Mouse (Mus musculus) neutrophil, adult 5-6 weeks (primary cell): ENCODE measurements around the gene Dmpk. TPM values are rescaled to one million over a fixed set of nuclear protein-coding genes. Genes with fewer than 3 reads are reported as not detected.

Source experiments
- ATAC-seq: fragments of 151-379, 151-347 bp; 2 replicates; pipeline ENCODE4 v1.8.0; 2017; ENCODE audit warnings: mild to moderate bottlenecking, moderate TSS enrichment; ENCODE audit not compliant: insufficient number of reproducible peaks, poor library complexity, low FRiP score, severe bottlenecking; ENCODE audit errors: extremely low read depth
- total RNA-seq: library from RNA; stranded (forward); fragments of 200-1000 nt; gene quantifications from 2 replicates; pipeline ENCODE4 v1.2.3, GENCODE M21; 2017

The Dmpk gene
- total RNA-seq, 1 experiment from 2014 or later: 1.4 TPM

DNA sequence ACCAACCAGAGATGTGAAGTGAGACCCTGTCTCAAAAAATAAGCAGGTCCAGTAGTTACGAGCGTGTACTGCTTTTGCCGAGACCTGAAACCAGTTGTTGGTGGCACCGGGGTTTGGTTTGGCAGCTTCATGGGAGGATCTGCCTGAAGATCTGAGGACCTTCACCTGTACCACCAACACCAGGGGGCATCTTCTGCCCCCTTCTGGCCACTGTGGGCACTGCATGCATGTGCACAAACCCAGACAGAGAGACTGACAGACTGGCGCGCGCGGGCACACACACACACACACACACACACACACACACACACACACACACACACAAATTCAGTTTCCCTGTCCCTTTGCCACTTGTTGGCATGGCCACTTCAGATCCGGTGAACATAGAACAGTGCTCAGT is 10.1 kb upstream of the Dmpk start:
- ATAC-seq: no peak

DNA sequence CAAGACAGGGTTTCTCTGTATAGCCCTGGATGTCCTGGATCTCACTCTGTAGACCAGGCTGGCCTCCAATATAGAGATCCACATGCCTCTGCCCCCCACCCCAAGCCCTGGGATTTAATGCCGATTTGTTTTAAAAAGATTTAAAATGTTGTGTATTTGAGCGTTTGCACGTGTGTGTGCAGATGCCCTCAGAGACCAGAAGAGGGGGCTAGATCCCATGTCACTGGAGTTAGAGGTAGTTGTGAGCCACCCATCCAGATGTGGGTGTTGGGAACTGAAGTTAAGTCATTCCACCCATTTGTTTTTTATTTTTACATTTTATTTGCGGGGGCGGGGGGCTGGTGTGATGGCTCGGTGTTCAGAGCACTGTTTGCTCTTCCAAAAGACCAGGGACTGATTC is 9.2 kb upstream of the Dmpk start:
- no peak for ATAC-seq

DNA sequence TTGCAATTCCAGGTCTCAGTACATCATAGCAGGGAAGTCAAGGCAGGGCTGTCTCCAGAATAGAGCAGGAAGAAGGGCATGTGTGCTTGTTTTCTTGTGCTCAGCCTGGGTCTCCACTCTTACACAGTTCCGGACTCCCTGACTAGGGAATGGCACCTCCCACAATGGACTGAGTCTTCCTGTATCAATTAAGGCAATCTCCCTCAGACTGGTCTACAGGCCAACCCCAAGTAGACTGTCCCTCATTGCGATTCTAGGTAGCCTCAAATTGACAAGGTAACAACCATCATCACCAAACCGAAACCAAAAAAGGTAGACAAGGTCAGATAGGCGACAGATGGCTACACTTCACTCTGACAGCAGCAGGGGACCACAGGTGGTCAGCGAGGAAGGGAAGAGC is 8.4 kb upstream of the Dmpk start:
- ATAC-seq: no peak

DNA sequence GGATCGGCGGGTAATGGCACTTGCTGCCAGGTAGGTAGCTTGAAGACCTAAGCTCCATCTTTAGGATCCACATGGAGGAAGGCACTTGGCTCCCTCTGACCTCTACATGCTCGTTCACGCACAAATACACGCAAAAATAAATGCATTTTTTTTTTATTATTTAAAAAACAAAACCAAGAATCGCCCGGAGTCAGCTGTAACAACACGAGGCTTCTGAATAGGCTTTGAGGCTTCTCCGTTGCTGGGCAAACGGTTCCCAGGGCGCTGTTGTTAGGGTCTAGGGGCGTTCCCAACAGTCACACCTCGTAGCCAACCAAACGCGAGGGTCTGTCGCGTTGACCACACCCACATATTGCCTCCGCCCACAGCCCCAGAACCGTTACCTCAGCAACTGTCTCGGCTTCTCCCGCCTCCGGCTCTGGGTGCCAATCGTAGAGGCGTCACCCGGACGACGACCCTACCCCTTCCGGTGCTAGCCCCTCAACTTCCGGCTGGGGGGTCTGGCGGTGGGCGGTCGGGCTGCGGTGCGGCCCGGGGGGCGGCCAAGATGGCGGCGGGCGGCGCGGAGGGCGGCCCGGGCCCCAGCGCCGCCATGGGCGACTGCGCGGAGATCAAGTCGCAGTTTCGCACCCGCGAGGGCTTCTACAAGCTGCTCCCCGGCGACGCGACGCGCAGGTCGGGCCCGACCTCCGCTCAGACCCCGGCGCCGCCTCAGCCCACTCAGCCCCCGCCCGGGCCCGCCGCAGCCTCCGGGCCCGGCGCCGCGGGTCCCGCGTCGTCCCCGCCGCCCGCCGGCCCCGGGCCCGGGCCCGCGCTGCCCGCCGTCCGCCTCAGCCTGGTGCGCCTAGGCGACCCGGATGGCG is 7.7 kb upstream of the Dmpk start, which contains the start of gene Dmwd:
Gene Dmwd, plus strand, starts transcription at position 505 of the 863 bp plus-strand sequence.
- ATAC-seq: peak; percentile 37; the same call in 1 of the 2 replicates

DNA sequence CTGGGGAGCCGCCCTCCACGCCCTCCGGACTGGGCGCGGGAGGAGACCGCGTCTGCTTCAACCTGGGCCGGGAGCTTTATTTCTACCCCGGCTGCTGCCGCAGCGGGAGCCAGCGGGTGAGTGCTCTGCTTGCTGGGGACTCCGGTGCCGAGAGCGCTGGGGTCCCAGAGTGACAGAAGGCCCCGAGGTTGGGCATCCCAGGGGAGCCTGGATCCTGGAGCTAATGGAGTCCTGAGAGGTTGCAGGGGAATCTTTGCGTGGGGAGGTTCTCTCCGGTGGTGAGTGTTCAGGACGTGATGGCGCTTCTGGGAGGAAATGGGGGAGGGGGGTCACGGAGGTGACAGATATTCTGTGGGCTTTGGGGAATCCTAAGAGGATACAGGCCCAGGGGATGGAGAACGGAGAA is 7.1 kb upstream of the Dmpk start:
- no peak for ATAC-seq

DNA sequence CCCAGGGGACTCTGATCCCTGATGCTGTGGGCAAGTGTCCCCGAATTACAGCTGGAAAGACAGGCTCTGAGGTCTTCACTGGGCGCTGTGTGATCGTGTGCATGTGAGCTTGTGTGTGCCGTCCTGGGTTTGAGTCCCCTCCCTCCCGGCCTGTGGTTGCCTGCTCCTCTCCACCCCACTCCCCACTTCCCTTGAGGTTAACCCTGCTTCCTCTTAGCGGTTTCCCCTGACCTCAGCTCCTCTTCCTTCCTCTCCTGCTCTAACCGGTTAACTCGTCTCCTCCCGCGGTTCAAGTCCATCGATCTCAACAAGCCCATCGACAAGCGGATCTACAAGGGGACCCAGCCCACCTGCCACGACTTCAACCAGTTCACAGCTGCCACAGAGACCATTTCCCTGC is 5.9 kb upstream of the Dmpk start:
- peak; percentile 86 for ATAC-seq

DNA sequence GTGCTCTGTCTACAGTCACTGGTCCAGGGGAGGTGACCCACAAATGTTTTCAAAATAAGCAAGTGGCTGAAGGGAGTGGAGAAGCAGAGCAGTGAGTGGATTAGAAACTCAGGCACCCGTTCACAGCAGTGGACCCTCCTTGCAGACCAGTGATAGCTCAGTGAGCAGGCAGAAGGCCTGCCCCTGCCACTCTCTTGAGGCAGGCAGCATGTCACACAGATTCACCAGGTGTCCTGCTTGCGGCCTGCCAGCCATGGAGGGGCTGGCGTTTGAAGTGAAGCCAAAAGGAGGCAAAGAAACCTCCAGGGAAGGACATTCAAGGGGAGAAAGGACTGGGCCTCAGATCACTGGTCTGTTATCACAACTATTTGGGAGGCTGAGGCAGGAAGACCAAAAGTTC is 4.9 kb upstream of the Dmpk start:
- ATAC-seq: no peak

DNA sequence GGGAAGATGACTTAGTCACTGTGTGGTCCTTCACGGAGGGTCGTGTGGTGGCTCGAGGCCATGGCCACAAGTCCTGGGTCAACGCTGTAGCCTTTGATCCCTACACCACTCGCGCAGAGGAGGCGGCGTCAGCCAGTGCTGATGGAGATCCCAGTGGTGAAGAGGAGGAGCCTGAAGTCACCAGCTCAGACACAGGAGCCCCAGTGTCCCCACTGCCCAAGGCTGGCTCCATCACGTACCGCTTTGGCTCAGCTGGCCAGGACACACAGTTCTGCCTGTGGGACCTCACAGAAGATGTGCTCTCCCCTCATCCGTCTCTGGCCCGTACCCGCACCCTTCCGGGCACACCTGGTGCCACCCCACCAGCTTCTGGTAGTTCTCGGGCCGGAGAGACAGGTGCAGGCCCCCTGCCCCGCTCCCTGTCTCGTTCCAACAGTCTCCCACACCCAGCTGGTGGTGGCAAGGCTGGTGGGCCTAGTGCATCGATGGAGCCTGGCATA is 3.1 kb upstream of the Dmpk start:
- no peak for ATAC-seq

DNA sequence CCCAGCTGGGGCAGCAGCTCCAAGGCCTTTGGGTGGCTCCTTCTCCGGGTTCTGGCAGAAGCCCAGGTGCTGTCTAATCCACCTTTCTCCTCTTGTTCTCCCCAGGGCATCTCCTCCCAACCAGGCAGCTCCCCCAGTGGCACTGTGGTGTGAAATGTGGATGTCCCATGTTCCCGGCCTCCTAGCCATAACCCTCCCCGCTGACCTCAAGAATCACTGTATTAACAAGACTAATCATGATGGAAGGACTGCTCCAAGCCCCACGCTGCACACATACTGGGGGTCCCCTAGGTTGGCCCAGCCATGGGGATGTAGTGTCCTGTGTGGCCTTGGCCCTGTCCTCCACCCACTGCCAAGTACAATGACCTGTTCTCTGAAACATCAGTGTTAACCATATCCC is 1.5 kb upstream of the Dmpk start:
- no peak for ATAC-seq

DNA sequence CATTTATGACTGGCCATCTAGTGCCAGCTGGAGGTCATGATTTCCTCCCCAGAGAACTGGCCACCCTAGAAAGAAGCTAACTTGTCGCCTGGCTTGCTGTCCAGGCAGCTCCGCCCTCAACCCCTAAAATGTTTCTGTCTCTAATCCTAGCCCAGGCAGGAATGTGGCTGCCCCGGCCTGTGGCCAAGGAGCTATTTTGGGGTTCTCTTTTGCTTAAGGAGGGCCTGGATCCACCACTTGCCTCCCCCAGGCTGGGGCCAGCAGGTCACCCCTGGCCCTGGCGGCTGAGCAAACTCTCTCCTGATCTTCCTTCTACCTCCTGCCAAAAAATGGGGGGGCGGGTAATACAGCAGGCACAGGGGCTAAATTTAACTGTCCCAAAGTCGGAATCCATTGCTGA is 553 bp upstream of the Dmpk start:
- no peak for ATAC-seq

DNA sequence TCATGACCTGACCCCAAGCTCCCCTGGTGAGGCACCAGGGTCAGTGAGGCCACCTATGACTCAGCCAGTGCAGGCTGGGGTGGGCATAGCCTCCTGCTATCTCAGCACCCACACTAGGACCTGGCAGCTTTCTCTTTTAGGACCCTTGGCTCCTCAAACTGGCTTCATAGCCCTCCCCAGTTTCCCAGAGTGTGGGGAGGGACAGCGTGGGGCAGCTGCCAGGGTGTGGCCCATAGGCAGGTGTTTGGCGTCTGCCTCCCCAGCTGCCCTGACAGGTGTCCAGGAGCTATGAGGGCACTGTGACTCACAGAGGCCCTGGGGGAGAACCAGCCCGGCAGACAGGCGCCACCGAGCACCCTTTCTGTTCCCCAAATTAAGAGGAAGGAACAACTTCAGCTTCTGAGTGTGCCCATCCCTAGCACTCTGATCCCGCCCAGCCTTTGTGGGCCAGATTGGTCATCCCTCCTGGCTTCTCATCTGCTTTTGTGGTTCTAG is 675 bp downstream of the Dmpk start:
- peak; percentile 66 for ATAC-seq

DNA sequence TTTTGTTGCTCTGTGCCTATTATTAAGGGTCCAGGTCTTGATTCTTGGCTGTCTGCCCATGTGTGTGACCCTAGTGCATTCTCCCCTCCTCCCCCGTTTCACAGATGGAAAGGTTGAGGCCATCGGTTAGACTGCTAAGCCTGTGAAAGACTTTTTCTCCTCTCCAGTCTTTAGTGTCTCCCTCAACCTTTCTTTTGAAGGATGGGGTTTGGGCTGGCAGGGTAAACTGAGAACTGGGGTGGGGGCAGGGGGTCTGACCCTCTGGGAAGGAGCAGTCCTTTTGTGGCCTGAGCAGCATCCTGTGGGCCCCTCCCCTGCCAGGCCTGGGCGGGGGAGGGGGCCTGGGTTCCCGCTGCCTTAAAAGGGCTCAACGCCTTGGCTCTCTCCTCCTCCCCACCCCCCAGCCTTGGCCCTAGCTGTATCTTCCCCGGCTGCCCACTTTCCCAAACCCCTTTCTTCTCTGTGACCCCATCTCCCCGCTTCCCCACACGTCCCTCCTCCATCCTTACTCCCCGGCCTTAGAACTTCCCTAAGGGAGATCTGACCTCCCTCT is 1.3 kb downstream of the Dmpk start:
- ATAC-seq: no peak

DNA sequence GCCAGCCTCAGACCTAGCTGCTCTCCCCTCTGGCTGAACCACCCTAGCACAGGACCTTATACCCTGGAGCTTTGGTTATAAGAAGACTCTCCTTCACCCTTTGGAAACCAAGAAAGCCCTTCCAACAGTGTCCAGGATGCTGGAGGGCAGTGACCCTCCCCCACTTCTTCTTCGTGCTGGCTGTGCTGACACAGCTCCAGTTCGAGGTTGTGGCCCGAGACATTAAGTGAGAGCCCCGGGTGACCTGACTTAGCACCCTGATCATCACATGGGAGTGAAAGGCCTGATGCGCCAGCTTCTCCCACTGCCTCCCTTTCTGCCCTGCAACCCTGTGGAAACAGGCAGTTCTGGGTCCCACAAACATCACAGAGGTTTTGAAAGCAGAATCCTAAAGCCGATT is 1.8 kb downstream of the Dmpk start:
- no peak for ATAC-seq

DNA sequence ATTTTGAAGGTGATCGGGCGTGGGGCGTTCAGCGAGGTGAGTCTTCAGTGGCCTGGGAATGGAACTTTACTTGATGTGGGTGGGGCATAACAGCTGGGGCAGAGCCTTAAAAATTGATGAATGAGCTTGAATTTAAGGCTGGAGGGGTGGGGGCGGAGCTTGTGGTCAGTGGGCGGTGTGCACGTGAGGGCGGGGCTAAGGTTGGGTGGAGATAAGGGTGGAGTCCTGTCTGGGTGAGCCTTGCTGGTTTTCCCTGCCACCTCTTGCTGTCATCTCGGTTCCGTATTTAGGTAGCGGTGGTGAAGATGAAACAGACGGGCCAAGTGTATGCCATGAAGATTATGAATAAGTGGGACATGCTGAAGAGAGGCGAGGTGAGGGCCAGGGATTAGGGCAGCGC is 2.4 kb downstream of the Dmpk start:
- peak; percentile 45 for ATAC-seq

DNA sequence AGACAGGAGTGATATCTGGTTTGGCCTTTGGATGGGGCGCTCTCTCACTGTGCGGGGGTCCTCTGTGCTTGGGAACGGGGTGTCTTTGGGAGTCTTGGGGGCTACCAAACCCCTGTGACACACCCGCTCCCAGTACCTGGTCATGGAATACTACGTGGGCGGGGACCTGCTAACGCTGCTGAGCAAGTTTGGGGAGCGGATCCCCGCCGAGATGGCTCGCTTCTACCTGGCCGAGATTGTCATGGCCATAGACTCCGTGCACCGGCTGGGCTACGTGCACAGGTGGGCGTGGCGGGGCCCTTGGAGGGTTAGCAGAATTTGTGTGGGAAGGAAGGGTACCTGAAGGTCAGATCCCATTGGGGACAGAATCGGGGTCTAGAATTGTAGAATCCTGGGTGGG is 3.1 kb downstream of the Dmpk start:
- ATAC-seq: no peak

DNA sequence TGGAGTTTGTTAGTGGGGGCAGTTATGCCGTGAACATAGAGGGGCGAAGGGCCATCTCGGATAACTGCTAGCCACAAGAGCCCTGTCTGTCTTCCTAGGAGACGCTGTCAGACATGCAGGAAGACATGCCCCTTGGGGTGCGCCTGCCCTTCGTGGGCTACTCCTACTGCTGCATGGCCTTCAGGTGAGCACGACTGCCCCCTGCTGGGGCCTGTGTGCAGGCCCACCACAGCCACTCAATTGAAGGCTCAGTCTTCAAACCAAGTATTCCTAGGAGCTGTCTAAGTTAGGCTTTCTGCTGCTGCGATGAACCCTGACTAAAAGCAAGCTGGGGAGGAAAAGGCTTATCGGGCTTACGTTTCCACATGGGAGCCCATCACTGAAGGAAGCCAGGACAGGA is 5.2 kb downstream of the Dmpk start:
- peak; percentile 30 for ATAC-seq

DNA sequence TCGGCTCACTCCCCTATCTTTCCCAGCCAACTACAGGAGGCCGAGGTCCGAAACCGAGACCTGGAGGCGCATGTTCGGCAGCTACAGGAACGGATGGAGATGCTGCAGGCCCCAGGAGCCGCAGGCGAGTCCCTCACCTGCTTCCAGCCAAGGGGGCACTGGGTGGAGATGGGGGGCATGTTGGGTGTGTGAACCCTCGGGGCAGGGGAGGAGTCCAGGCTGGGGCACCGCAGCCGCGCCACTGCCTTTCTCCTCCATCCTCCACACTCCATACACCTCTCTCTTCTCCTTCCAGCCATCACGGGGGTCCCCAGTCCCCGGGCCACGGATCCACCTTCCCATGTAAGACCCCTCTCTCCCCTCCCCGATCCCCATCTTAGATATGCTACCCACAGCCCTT is 8.3 kb downstream of the Dmpk start:
- ATAC-seq: no peak

DNA sequence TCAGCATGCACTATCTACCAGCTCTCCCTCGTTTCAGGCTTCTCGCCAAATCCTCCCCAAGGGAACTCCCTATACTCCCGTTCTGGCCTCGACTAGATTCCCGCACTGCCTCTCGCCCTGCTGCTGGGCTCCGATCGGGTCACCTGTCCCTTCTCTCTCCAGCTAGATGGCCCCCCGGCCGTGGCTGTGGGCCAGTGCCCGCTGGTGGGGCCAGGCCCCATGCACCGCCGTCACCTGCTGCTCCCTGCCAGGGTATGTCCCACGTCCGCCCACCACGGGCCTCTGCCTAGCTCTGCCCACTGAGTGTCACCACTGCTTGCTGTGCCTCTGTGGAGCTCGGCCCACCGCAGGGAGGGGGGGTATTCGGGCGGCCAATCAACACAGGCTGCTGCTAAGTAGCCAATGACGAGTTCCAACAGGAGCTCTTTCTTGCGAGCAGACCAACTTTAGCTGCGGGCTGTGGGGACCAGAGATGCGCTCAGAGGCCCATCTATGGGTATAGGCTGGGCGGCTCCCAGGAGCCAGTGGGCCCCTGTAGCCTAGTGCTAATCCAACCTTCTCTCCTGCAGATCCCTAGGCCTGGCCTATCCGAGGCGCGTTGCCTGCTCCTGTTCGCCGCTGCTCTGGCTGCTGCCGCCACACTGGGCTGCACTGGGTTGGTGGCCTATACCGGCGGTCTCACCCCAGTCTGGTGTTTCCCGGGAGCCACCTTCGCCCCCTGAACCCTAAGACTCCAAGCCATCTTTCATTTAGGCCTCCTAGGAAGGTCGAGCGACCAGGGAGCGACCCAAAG is 8.9 kb downstream of the Dmpk start:
- ATAC-seq: no peak

DNA sequence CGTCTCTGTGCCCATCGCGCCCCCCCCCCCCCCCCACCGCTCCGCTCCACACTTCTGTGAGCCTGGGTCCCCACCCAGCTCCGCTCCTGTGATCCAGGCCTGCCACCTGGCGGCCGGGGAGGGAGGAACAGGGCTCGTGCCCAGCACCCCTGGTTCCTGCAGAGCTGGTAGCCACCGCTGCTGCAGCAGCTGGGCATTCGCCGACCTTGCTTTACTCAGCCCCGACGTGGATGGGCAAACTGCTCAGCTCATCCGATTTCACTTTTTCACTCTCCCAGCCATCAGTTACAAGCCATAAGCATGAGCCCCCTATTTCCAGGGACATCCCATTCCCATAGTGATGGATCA is 9.5 kb downstream of the Dmpk start:
- peak; percentile 53 for ATAC-seq
